Mouse (Mus musculus) spleen, adult 2 months (tissue): ENCODE data around the gene Phlda1. TPM values are rescaled to one million over a fixed set of nuclear protein-coding genes. Genes with fewer than 3 reads are reported as not detected.

Experiments
- DNase-seq, 2 experiments: peaks; one replicate each; pipeline versions ENCODE4 v3.0.0 to v3.0.0-alpha.2; 2012 to 2021; ENCODE audit warnings: low spot score in 2 of 2, low read depth in 1 of 2
- H3K27ac ChIP-seq: fragments of 200-500 bp; 2 replicates; pipeline ENCODE4 v1.5.1; 2012; ENCODE audit warnings: low read length, inconsistent platforms; ENCODE audit not compliant: insufficient read depth
- H3K27me3 ChIP-seq: fragments of 200-500 bp; 2 replicates; pipeline ENCODE4 v1.6.1; 2012; ENCODE audit warnings: mild to moderate bottlenecking, moderate library complexity, low read length, inconsistent platforms; ENCODE audit not compliant: control insufficient read depth, insufficient read depth
- H3K36me3 ChIP-seq: fragments of 200-500 bp; 2 replicates; pipeline ENCODE4 v1.6.1; 2012; ENCODE audit warnings: mild to moderate bottlenecking, low read length, inconsistent platforms; ENCODE audit not compliant: control insufficient read depth, insufficient read depth
- H3K4me1 ChIP-seq: fragments of 200-500 bp; 2 replicates; pipeline ENCODE4 v1.6.1; 2011; ENCODE audit warnings: inconsistent platforms; ENCODE audit not compliant: control insufficient read depth, insufficient read depth, insufficient read length
- H3K4me3 ChIP-seq: fragments of 200-500 bp; 2 replicates; pipeline ENCODE4 v1.5.1; 2011; ENCODE audit warnings: mild to moderate bottlenecking, inconsistent platforms; ENCODE audit not compliant: insufficient read depth, insufficient read length; ENCODE audit errors: extremely low read depth
- CTCF ChIP-seq: fragments of 200-500 bp; IDR thresholded peaks from 2 replicates; pipeline ENCODE4 v1.5.1; 2011; ENCODE audit warnings: mild to moderate bottlenecking, inconsistent platforms; ENCODE audit not compliant: insufficient read depth, insufficient read length, insufficient replicate concordance; ENCODE audit errors: extremely low read depth
- POLR2A ChIP-seq: fragments of 200-500 bp; IDR thresholded peaks from 2 replicates; pipeline ENCODE4 v1.6.1; 2011; ENCODE audit warnings: low read depth, low read length, inconsistent platforms
- WGBS: fragments of 180-500 bp; shearing (Covaris S2); methylation state at CpG from one replicate; pipeline ENCODE4 v1.1.7; 2018; 5-methylcytosine and 5-hydroxymethylcytosine counted together
- polyA plus RNA-seq: library from polyadenylated mRNA; depleted of rRNA; stranded (reverse); fragments of >200 nt; gene quantifications from 2 replicates; pipeline ENCODE4 v1.2.3, GENCODE M21; 2012

The Phlda1 gene
- polyA plus RNA-seq, 1 experiment, result 5.0 TPM

DNA sequence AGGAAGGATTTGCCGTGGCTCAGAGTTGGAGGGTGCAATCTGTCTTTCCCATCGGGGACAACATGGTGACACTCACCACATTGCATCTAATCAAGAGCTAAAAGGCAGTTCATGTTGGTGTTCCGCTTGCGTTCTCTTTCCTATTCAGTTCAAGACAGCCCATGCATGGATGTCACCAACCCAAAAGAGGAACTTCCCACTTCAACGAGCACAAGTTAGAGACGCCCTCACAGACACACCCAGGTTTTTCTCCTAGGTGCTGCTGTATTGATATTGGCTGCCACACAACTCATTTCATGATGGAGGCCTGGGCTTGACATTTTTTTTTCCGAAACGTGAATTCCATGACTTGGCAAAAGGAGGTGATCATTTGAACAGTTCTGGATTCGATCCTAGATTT is 34.9 kb upstream of the Phlda1 start:
- H3K4me3 ChIP-seq, result no peak overlapping the region
- H3K27me3 ChIP-seq, result no peaks in the 10 kb centered on the region
- TF ChIP-seq POLR2A, result no peak
- WGBS, result 37% methylated on average over 9 of the region's 9 CpGs
- H3K27ac ChIP-seq, result peak overlapping the region; percentile 89
- peaks cover 21% of the 10 kb centered on the region; the same call in 1 of the 2 replicates for H3K4me1 ChIP-seq
- peak; percentile 59 to 79 for DNase-seq
- H3K36me3 ChIP-seq, result no peaks in the 10 kb centered on the region

- Histone ChIP-seq H3K36me3 (no peaks in the 10 kb centered on the region), H3K27ac (peak within 1 kb of the TSS; percentile 78), H3K4me3 (peak within 1 kb of the TSS; percentile 87), H3K4me1 (peaks cover 21% of the 10 kb centered on the region; the same call in 1 of the 2 replicates), H3K27me3 (no peaks in the 10 kb centered on the region)
- WGBS, result 5% methylated on average over 77 of the region's 80 CpGs
- TF ChIP-seq POLR2A (peak; percentile 38; the same call in 1 of the 2 replicates), CTCF (no peak)
- DNase-seq, result peak; percentile 93 to 99
Observed at GRCm38 (mm10) chr10:111472686-111473510, 33.2 kb upstream of the Phlda1 start, which contains the start of gene Nap1l1. Gene Nap1l1 (plus strand): TSS chr10:111473223.

DNA sequence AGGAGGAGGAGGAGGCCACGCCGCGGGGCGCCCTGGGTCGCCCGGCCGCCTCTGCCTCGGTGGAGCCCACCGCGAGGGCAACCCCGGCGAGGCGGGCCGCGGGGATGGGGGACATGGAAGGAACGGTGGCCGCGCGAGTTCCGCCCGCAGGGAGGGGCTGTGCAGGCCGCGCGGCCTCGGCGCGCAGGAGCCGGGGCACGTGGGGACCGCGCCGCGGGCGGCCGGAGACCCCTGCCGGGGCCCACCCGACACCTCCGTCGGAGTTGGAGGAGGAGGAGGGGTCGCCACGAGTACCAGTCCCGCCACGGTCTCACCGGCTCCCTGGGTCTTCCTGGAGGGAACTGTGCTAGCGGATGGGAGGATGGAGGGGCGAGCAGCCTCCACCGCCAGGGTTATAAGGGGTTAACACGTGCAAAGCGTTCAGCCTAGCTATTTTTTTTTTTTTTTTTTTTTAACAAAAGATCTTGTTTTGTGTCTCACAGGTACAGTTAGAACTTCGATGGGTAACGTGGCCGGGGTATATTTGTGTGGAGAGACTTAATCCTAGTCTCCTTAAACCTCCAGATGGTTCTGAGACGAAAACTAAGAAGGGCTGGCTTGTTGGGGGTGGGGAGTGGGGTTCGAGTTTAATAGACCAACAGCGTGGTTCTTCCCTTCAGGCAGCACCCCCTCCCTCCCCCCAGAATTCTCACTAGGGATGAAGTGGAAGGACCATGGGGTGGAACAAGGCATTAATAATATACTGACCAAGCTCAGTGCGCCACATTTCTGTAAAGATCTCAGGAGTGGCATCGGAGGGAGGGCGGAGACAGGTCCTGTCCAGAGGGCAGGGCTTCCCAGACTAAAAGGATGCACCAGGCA is 32.3 kb upstream of the Phlda1 start:
- DNase-seq, result peak in 1 of 2 experiments; percentile 49
- H3K4me1 ChIP-seq, result peaks cover 21% of the 10 kb centered on the region; the same call in 1 of the 2 replicates
- no peaks in the 10 kb centered on the region for H3K27me3 ChIP-seq
- under 1% methylated on average over 50 of the region's 58 CpGs for WGBS
- TF ChIP-seq CTCF (no peak), POLR2A (no peak)
- peak overlapping the region; percentile 87 for H3K4me3 ChIP-seq
- H3K36me3 ChIP-seq, result no peaks in the 10 kb centered on the region
- peak overlapping the region; percentile 78 for H3K27ac ChIP-seq

DNA sequence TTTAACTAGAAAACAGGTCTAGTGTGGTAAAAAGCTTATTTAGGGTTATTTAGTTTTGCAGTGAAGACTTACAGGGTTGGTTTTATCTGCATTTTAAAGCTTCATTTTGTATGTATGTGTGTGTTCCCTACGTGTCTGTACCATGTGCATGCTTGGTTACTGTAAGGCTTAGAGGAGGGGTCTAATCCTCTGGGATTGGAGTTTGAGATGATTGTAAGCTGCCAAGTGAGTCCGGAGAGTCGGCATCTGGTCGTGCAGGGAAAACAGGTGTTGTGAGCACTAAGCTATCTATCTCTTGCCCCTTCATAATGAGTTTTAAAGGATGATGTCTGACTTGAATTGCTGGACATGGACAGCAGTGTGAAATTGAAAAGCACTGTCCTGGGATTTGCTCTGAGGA is 29.8 kb upstream of the Phlda1 start:
- Histone ChIP-seq H3K36me3 (0 out of 2 replicates have a peak, but pooled peaks cover under 1% of the 10 kb centered on the region), H3K4me3 (no peak overlapping the region), H3K27me3 (no peaks in the 10 kb centered on the region), H3K27ac (no peak overlapping the region), H3K4me1 (peaks cover 14% of the 10 kb centered on the region; the same call in 1 of the 2 replicates)
- 92% methylated on average over 4 of the region's 4 CpGs for WGBS
- no peak for DNase-seq
- TF ChIP-seq POLR2A (no peak), CTCF (no peak)

DNA sequence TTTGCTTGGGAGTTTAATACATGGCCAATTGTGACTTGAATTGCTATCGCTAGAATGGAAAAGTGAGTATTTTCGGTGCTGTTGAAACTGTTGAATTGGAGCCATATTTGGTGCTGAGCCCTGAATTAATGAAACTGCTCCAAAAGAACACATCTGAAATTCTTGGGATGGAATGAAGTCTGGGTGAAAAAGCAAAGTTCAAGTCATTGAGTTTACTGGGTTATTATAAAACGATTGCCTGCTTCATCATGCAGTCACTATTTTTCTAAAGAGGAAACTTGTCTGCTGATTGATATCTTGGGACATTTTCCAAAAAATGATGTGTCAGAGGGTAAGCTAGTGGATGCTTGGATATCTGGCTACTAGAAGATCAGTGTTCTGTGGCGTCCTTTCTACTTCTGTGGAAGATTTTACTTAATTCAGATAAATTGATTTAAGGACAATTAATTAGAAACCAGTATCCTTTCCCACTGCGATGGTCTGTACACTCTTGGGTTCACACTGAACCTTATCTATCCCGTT is 29.0 kb upstream of the Phlda1 start:
- WGBS, result 78% methylated on average over 6 of the region's 6 CpGs
- H3K4me3 ChIP-seq, result no peak overlapping the region
- 0 out of 2 replicates have a peak, but pooled peaks cover 3% of the 10 kb centered on the region for H3K36me3 ChIP-seq
- no peak for DNase-seq
- TF ChIP-seq CTCF, result no peak
- no peak for TF ChIP-seq POLR2A
- H3K27me3 ChIP-seq, result no peaks in the 10 kb centered on the region
- no peak overlapping the region for H3K27ac ChIP-seq
- H3K4me1 ChIP-seq, result peaks cover 12% of the 10 kb centered on the region; the same call in 1 of the 2 replicates

GRCm38 (mm10) chr10:111479599-111479998 is 26.5 kb upstream of the Phlda1 start:
- Histone ChIP-seq H3K4me3 (no peak overlapping the region), H3K27ac (no peak overlapping the region), H3K4me1 (0 out of 2 replicates have a peak, but pooled peaks cover 2% of the 10 kb centered on the region), H3K27me3 (no peaks in the 10 kb centered on the region), H3K36me3 (peaks cover 7% of the 10 kb centered on the region)
- TF ChIP-seq CTCF, result no peak
- TF ChIP-seq POLR2A, result no peak
- 91% methylated on average over 5 of the region's 5 CpGs for WGBS
- DNase-seq, result no peak
